Mouse (Mus musculus) testis, adult 2 months (tissue): Measurements from ENCODE around the gene Atxn1.

Source experiments
- CTCF ChIP-seq: fragments of 200-500 bp; IDR thresholded peaks from 2 replicates; pipeline ENCODE4 v1.5.1; 2012; ENCODE audit warnings: low read depth, mild to moderate bottlenecking, inconsistent platforms, low read length, moderate library complexity; ENCODE audit not compliant: control insufficient read depth, insufficient read depth, insufficient replicate concordance
- POLR2A ChIP-seq: fragments of 200-500 bp; IDR thresholded peaks from 2 replicates; pipeline ENCODE4 v1.6.1; 2012; ENCODE audit warnings: low read depth, mild to moderate bottlenecking, inconsistent platforms, low read length, moderate library complexity; ENCODE audit not compliant: control insufficient read depth

- TF ChIP-seq CTCF = no peak
- TF ChIP-seq POLR2A = no peak
Measured at GRCm38 (mm10) chr13:45538091-45538490, 426.7 kb downstream of the Atxn1 start.
